Mouse (Mus musculus): Measurements from ENCODE around the gene Nme3. TPM values are rescaled to one million over a fixed set of nuclear protein-coding genes. Genes with fewer than 3 reads are reported as not detected.
A peak's percentile ranks its signal among the peaks of the same experiment; 100 is the strongest.

Nme3 gene
- total RNA-seq (2018; cell fraction: chromatin; rRNA removed) = 1 to 10 TPM in 14 of 26 experiments, not detected in 12; 1.3 to 9.1 (median 3.4) TPM
- 10 to 100 TPM in 18 of 26 experiments, 1 to 10 TPM in 8; 7.8 to 34.7 (median 17.4) TPM for total RNA-seq (2018; cell fraction: cytosol; rRNA removed)
- 10 to 100 TPM in 13 of 26 experiments, 1 to 10 TPM in 12, not detected in 1; 2.3 to 19.1 (median 10.0) TPM for total RNA-seq (2018; cell fraction: nucleus; rRNA removed)
- polyA plus RNA-seq (2018) = 8.8 to 36.2 TPM (median 19.0 TPM) in 3 replicates

DNA sequence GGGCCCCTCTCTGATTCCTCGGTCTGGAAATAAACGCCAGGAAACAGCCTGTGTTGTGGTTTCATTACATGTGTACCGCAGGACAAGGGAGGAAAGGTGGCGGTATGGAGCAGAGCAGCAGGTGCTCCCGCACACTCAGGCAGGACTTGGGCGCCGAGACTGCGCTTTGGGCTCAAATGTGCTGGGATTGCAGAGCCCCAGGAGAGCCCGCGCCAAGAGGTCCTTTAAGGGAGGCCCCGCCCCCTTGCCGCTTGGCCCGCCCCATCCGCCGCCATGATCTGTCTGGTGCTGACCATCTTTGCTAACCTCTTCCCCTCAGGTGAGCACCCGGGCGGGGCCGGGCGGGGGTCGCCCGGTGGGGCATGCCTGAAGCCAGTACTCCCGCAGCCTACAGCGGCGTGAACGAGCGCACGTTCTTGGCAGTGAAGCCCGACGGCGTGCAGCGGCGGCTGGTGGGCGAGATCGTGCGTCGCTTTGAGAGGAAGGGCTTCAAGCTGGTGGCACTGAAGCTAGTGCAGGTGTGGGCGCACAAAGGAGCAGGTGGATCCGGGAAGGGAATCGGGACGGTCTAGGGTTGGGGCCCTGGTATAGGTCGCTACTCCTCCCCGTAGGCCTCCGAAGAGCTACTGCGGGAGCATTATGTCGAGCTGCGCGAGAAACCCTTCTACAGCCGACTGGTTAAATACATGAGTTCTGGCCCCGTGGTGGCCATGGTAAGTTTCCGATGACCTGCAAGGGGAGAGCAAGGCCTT, at the start of gene Nme3:
Gene Nme3, plus strand, starts transcription at position 260 of the 752 bp plus-strand sequence.
- Histone ChIP-seq H3K36me3 (ENCODE audit: inconsistent target) (peaks cover 54% of the 10 kb centered on the region), H3K4me3 (ENCODE audit: inconsistent target) (peak within 1 kb of the TSS; percentile 88), H3K27ac (peak within 1 kb of the TSS; percentile 33), H3K79me2 (ENCODE audit: inconsistent target) (peaks cover 22% of the 10 kb centered on the region; the same call in 1 of the 2 replicates)
- WGBS (ENCODE audit: missing documents) = 3% methylated on average over 47 of the region's 50 CpGs

DNA sequence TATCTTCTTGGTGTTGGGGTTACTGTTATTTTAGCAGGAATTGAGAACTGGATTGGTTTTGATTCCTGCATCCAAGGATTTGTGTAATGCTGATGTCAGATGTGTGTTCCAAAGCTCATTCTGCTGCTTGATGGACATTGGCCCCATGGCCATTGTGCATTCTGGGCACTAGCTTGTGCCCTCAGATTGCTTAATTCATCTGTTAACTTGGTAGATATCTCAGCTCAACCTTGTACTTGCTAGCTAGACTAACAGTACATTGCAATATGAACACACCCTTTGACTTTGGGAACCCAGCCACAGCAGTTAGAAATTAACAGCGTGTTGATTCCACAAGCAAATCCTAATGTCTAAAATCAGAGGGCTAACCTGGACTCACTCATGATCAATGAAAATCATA, 48.9 kb upstream of the Nme3 start:
- 100% methylated on average over 1 of the region's 1 CpGs for WGBS (ENCODE audit: missing documents)
- Histone ChIP-seq H3K79me2 (ENCODE audit: inconsistent target) (peaks cover 10% of the 10 kb centered on the region; the same call in 1 of the 2 replicates), H3K36me3 (ENCODE audit: inconsistent target) (no peaks in the 10 kb centered on the region), H3K4me3 (ENCODE audit: inconsistent target) (no peak overlapping the region), H3K27ac (no peak overlapping the region)

DNA sequence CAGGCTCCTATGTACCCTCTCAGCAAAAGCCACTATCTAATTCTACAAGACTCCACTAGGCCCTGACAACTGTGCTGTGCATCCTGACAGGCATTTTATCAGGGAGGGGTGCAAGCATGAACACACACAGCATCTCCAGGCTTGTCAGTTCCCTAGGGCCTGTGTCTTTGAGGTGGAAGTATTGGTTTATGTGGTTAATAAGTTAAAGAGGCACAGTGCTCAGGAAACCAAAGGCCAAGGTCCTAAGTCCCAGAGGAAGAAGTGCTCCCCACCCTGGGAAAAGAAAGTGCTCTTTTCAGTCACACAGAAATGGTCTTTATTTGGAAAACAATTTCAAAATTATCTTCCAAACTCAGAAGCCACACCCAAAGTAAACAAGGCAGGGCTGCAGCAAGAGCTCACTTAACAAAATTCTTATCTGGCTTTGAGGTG, 47.7 kb upstream of the Nme3 start:
- Histone ChIP-seq H3K79me2 (ENCODE audit: inconsistent target) (peaks cover 10% of the 10 kb centered on the region; the same call in 1 of the 2 replicates), H3K4me3 (ENCODE audit: inconsistent target) (peak overlapping the region; percentile 90), H3K36me3 (ENCODE audit: inconsistent target) (peaks cover 8% of the 10 kb centered on the region), H3K27ac (peak overlapping the region; percentile 80)

DNA sequence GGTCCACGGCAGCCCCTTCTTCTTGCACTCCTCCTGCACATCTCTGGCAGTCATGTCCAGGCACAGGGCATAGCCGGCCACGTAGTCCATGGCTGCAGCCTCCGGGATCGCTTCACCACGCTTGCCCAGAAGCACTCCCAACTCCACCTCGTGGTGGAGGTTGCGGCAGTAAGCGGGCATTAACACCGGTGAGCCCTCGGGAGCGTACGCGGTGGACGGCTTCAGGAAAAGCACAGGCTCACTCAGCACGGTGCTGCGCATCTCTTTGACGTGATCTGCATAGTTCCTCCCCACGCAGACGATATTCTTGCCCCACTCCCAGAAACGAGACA, 46.6 kb upstream of the Nme3 start:
- Histone ChIP-seq H3K4me3 (ENCODE audit: inconsistent target) (peak overlapping the region; percentile 90), H3K36me3 (ENCODE audit: inconsistent target) (peaks cover 13% of the 10 kb centered on the region), H3K79me2 (ENCODE audit: inconsistent target) (peaks cover 10% of the 10 kb centered on the region; the same call in 1 of the 2 replicates), H3K27ac (peak overlapping the region; percentile 80)
- WGBS (ENCODE audit: missing documents) = 0% methylated on average over 21 of the region's 21 CpGs

DNA sequence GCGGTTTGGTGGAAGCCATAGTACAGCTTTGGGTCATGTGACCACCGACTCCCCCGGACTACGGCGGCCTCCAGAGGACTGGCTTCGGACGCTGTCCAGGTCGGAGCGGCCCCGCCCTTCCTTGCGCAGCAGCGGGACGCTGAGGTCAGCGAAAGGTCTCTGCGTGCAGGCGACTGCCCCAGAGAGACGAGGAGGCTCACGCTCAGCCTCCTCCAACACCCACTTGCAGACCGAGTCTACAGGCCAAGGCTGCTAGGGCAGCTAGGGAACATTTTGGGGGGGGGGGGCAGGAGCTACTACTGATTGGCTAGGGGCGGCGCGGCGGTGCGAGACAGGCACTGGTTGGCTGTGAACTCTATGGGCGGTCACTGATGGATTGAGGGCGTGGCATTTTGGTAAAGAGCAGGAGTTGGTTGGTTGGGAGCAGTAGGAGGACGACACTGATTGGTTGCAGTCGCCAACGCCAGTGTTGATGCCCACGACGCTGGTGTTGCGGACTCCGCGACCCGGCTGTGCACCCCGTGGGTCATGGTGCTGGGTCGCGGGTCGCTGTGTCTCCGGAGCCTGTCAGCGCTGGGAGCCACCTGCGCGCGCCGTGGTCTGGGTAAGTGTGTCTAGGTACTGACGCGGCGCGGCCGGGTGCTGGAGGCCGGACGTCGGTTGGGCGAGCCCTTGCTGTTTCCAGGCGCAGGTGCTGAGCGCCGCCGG, 46.1 kb upstream of the Nme3 start, which contains the start of gene Fahd1:
Gene Fahd1, minus strand, starts transcription at position 300 of the 708 bp plus-strand sequence.
- peaks cover 17% of the 10 kb centered on the region for H3K36me3 ChIP-seq (ENCODE audit: inconsistent target)
- under 1% methylated on average over 51 of the region's 58 CpGs for WGBS (ENCODE audit: missing documents)
- H3K27ac ChIP-seq = peak within 1 kb of the TSS; percentile 80
- H3K79me2 ChIP-seq (ENCODE audit: inconsistent target) = peaks cover 10% of the 10 kb centered on the region; the same call in 1 of the 2 replicates
- peak within 1 kb of the TSS; percentile 90 for H3K4me3 ChIP-seq (ENCODE audit: inconsistent target)

DNA sequence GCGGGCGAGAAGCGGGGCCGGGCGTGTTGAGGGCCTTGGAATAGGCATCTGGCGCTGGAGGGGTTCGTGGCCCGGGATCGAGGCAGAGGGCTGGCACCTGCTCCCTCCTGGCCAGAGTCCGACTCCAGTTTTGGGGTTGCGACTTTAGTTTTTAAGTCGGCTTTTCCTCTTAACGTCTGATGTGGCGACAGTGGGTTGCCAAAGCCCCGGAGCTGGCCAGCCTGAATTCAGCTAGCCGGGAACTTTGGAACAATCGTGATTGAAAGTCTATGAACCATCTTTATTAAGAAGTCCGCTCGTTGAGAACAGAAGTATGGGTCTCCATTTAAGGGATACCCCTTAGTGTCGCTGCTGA, 45.5 kb upstream of the Nme3 start:
- WGBS (ENCODE audit: missing documents) = under 1% methylated on average over 20 of the region's 20 CpGs
- peak overlapping the region; percentile 15; the same call in 1 of the 2 replicates for H3K27ac ChIP-seq

DNA sequence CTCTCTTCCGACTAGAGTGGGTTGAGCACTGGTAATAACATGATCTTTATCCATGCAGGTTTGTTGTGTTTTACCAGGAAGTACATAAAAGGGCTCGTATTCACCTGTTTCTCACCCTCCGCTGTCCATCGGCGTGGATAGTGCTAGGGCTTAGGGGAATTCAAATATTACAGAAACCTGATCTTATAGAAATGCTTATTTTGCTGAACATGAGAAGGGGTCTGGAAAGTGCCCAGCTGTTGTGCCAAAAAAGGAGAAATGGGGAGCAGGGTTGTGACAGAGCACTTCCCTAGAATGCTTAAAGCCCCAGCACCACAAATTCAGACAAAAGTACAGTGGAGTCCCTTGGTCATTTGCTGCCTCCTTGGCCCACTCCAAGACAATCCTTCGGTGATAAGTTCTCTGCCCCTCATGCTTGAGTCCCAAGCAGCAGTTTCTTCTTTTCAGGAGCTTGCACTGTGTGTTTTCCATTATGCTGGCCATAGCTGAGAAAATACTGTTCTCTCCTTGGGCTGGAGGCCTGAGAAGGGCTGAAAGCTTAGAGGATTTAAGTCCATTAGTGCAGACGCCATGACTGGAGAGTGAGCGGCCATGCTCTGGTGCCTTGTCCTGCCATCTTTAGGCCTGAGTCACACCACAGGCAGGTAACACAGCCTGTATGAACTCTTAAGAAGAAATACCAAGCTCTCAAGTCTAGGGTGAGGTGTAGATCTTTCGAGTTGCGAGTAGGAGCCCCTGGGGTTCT, 44.7 kb upstream of the Nme3 start:
- H3K4me3 ChIP-seq (ENCODE audit: inconsistent target) = peak overlapping the region; percentile 90
- peak overlapping the region; percentile 15; the same call in 1 of the 2 replicates for H3K27ac ChIP-seq
- H3K36me3 ChIP-seq (ENCODE audit: inconsistent target) = peaks cover 23% of the 10 kb centered on the region
- WGBS (ENCODE audit: missing documents) = 74% methylated on average over 10 of the region's 10 CpGs
- peaks cover 10% of the 10 kb centered on the region; the same call in 1 of the 2 replicates for H3K79me2 ChIP-seq (ENCODE audit: inconsistent target)

More for the DNA sequence above, 45.5 kb upstream of the Nme3 start:
- Histone ChIP-seq H3K79me2 (ENCODE audit: inconsistent target) (peaks cover 10% of the 10 kb centered on the region; the same call in 1 of the 2 replicates), H3K36me3 (ENCODE audit: inconsistent target) (peaks cover 17% of the 10 kb centered on the region), H3K4me3 (ENCODE audit: inconsistent target) (peak overlapping the region; percentile 90)

DNA sequence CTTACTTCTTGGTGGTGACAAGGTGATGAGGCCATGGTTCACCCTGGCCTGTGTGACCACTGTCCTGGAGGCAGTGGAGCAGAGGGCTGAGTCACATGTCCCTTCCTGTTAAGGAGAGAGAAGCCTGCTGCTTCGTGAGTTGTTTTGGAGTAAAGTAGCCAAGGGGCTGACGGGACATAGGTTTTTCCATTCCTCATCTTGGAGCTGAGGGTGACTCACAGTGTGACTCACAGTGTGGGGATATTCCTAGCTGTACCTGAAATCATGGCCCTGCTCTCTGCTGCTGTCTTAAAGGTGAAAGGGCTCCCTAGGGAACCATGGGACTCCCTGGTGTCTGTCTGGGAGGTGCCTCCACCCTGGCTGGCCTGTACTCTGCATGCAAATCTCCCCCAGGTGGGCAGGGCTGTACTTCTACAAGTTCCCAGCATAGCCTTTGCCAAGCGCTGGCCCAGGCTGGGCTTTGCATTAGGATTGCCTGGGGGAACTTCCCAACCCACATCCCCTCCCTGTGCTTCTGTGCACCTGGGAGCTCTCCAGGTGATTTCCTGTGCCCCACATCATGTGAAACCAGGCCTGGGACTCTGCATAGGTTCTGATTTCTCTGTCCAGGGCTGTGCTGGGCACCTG, 40.3 kb upstream of the Nme3 start:
- Histone ChIP-seq H3K27ac (no peak overlapping the region), H3K36me3 (ENCODE audit: inconsistent target) (peaks cover 51% of the 10 kb centered on the region), H3K4me3 (ENCODE audit: inconsistent target) (no peak overlapping the region), H3K79me2 (ENCODE audit: inconsistent target) (no peaks in the 10 kb centered on the region; the same call in 1 of the 2 replicates)
- WGBS (ENCODE audit: missing documents) = 95% methylated on average over 3 of the region's 3 CpGs

DNA sequence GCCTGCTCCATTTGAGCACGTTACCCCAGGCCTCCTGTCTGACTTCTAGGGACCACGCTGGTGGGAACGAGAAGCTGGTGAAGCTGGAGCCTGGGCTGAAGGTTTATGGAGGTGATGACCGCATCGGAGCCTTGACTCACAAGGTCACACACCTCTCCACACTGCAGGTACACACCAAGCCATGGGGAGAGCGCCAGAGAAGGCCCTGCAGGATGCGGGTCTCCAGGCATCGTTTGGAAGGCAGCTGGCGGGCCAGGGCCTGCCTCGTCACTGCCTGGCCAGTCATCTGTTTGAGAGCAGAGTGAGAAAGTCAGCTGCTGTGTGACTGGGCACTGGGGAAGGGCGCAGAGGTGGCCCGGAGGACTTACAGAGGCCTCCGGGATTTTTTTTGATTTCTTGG, 39.7 kb upstream of the Nme3 start:
- Histone ChIP-seq H3K36me3 (ENCODE audit: inconsistent target) (peaks cover 58% of the 10 kb centered on the region), H3K79me2 (ENCODE audit: inconsistent target) (no peaks in the 10 kb centered on the region; the same call in 1 of the 2 replicates), H3K4me3 (ENCODE audit: inconsistent target) (no peak overlapping the region), H3K27ac (no peak overlapping the region)
- WGBS (ENCODE audit: missing documents) = over 99% methylated on average over 13 of the region's 13 CpGs

DNA sequence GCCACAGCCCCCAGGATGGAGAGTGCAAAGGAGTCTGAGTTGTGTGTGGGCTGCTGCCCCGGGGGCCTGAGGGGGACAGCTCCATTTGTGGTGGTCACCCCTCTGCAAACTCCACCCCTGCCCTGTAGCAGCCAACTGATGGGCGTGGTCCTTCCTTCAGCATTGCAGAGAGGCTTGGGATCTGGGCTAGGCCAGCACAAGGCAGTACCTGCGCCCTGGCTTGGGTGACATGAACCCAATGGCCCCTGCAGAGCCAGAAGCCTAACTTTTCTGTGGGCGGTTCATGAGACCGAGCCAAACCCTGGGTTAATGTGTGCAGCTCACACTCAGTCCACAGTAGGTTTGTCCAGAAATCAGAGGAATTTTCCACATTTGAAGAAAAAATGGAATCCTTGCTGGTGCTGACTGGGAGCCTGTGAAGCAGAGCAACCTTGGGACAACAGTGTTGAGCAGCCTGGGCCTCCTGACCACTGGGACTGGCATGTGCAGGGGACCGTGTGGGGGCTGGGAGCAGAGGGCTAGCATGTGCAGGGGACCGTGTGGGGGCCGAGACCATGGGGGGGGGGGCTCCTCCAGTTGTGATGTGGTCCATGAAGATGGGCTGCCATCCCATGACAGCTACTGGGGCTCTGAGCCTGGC, 38.3 kb upstream of the Nme3 start:
- no peak overlapping the region for H3K4me3 ChIP-seq (ENCODE audit: inconsistent target)
- H3K27ac ChIP-seq = no peak overlapping the region
- no peaks in the 10 kb centered on the region for H3K79me2 ChIP-seq (ENCODE audit: inconsistent target)
- 93% methylated on average over 8 of the region's 8 CpGs for WGBS (ENCODE audit: missing documents)
- H3K36me3 ChIP-seq (ENCODE audit: inconsistent target) = peaks cover 70% of the 10 kb centered on the region

DNA sequence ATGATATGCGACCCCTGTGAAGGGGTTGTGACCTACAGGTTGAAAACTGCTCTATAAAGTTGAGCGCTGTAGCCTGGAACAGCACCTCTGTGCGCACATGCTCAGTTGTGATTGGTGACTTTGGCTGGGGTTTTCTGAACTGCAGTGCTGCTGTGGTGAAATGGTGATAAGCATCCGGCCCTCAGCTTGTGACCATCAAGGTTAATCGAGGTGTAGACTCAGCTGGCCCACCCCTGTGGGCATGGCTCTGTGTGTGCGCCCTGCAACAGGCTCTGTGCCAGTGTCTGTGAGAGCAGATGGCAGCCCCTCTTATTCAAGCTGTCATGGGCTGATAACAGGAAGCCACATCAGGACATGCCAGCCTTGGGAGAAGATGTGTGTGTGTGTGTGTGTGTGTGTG, 37.3 kb upstream of the Nme3 start:
- H3K79me2 ChIP-seq (ENCODE audit: inconsistent target) = no peaks in the 10 kb centered on the region
- H3K4me3 ChIP-seq (ENCODE audit: inconsistent target) = no peak overlapping the region
- peaks cover 68% of the 10 kb centered on the region for H3K36me3 ChIP-seq (ENCODE audit: inconsistent target)
- H3K27ac ChIP-seq = no peak overlapping the region
- WGBS (ENCODE audit: missing documents) = 94% methylated on average over 6 of the region's 6 CpGs

DNA sequence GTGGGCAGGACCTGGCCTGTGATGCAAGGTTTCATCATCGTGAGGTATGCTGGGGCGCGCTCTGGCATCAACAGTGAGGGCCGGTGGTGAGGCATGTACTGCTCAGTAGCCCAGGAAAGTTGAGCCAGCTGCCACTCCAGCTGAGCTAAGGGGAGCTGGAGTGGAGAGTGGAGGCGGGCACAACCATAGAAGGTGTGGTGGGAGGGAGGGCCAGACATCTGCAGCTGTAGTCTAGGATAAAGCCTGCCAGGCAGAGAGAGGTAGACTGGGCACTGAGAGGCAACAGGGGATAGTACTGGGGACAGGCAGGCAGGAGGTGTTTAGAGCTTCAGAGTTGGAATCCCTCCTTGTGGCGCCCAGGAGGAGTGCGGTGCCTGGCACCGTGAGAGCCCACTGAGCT, 36.2 kb upstream of the Nme3 start:
- H3K4me3 ChIP-seq (ENCODE audit: inconsistent target) = no peak overlapping the region
- H3K27ac ChIP-seq = no peak overlapping the region
- H3K79me2 ChIP-seq (ENCODE audit: inconsistent target) = no peaks in the 10 kb centered on the region
- H3K36me3 ChIP-seq (ENCODE audit: inconsistent target) = peaks cover 68% of the 10 kb centered on the region
- 96% methylated on average over 8 of the region's 8 CpGs for WGBS (ENCODE audit: missing documents)

DNA sequence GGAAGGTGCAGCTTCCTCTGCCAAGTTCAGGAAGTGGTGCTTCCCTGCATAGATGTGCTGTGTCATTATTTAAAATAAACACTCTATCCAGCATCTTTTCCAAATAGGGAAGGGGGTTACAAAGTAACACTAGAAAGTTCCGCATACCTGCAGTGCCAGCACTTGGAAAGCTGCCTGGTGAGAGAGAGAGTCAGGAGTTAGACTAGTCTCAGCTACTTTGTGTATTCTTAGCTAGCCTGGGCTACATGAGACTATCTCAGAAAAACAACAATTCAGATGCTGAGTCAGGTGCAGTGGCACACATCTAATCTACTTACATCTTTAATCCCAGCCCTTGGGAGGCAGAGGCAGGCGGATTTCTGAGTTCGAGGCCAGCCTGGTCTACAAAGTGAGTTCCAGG, 34.5 kb upstream of the Nme3 start:
- Histone ChIP-seq H3K27ac (no peak overlapping the region), H3K36me3 (ENCODE audit: inconsistent target) (peaks cover 71% of the 10 kb centered on the region), H3K79me2 (ENCODE audit: inconsistent target) (no peaks in the 10 kb centered on the region), H3K4me3 (ENCODE audit: inconsistent target) (no peak overlapping the region)
- WGBS (ENCODE audit: missing documents) = 100% methylated on average over 3 of the region's 3 CpGs
